Mouse (Mus musculus): Measurements from ENCODE around the gene P4htm. TPM values are rescaled to one million over a fixed set of nuclear protein-coding genes. Genes with fewer than 3 reads are reported as not detected.

The P4htm gene
- polyA plus RNA-seq, 1 experiment: not detected

DNA sequence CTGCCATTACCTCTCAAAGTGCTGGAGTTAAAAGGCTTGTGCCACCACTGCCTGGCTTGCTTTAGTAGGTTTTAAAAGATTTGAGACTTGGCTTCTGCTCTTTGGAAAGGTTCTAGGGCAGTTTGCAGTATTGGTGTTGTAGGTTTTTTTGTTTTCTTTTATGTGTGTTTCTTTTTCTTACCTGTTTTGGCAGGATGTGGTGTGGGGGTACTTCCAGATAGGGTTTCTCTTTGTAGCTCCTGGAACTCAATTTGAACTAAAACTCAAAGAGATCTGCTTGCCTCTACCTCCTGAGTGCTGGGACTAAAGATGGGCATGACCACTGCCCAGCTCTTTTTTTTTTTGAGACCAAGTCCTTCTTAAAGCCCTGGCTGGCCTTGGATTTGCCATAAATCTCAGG, 56.6 kb downstream of the P4htm start:
- TF ChIP-seq CTCF (IDR thresholded peaks at IDR 0.05; ENCODE audit: insufficient read depth, low read depth, low read length) (no peak), POLR2A (IDR thresholded peaks at IDR 0.05; ENCODE audit: insufficient read depth, low read depth, low read length) (no peak)
- no peaks in the 10 kb centered on the region for H3K4me1 ChIP-seq (ENCODE audit: control insufficient read depth, insufficient read depth, low read length)

DNA sequence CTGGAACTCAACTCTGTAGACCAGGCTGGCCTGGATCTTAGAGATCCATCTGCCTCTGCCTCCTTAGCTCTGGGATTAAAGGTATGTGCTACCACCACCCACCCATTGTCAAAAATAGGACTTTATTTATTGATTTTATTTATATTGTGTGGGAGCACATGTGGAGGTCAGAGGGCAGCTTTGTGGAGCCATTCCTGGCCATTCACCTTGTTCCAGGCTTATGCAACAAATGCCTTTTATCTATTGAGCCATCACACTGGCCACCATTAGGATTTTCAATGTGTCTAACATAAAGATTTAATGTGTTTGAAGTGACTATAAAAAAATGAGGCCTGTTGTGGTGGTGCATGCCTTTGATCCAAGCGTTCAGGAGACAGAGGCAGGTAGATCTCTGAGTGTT, 66.0 kb downstream of the P4htm start:
- no peak overlapping the region for H3K4me3 ChIP-seq (ENCODE audit: insufficient read depth, low read depth, low read length)
- H3K27ac ChIP-seq (ENCODE audit: insufficient read depth, low read depth, low read length): no peak overlapping the region
- 89% methylated on average over 1 of the region's 1 CpGs for WGBS
- H3K4me1 ChIP-seq (ENCODE audit: control insufficient read depth, insufficient read depth, low read length): no peaks in the 10 kb centered on the region
- TF ChIP-seq POLR2A (IDR thresholded peaks at IDR 0.05; ENCODE audit: insufficient read depth, low read depth, low read length): no peak
- no peak for TF ChIP-seq CTCF (IDR thresholded peaks at IDR 0.05; ENCODE audit: insufficient read depth, low read depth, low read length)

More for the DNA sequence above, 56.6 kb downstream of the P4htm start:
- no peak overlapping the region for H3K27ac ChIP-seq (ENCODE audit: insufficient read depth, low read depth, low read length)
- no peak overlapping the region for H3K4me3 ChIP-seq (ENCODE audit: insufficient read depth, low read depth, low read length)

DNA sequence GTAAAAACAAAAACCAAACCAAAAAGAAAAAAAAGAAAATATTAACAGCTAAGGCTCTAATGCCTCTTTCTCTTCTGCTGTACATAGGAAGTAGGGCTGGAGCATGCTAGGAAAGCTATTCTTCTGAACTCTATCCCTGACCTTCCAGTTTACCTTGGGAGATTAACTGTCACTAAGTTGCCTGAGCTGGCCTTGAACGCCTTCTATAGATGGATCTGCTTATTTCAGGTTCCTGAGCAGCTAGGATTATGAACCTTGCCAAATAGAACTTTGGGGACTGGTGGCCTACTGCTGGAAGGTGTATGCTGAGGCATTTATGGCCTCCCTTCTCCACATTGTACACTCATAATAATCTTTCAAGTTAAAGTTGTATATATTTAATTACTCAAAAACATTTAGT, 66.5 kb downstream of the P4htm start:
- 94% methylated on average over 1 of the region's 1 CpGs for WGBS
- H3K27ac ChIP-seq (ENCODE audit: insufficient read depth, low read depth, low read length): no peak overlapping the region
- no peak for TF ChIP-seq CTCF (IDR thresholded peaks at IDR 0.05; ENCODE audit: insufficient read depth, low read depth, low read length)
- no peak for TF ChIP-seq POLR2A (IDR thresholded peaks at IDR 0.05; ENCODE audit: insufficient read depth, low read depth, low read length)
- H3K4me1 ChIP-seq (ENCODE audit: control insufficient read depth, insufficient read depth, low read length): no peaks in the 10 kb centered on the region
- H3K4me3 ChIP-seq (ENCODE audit: insufficient read depth, low read depth, low read length): no peak overlapping the region

Other genes with a start within 250 kb of the P4htm start
- gene Usp4, start 249.8 kb downstream of the P4htm start, polyA plus RNA-seq (2012; ENCODE audit: insufficient read depth, insufficient read length, low replicate concordance, missing spikeins): not detected in 2 replicates
- gene 1700102P08Rik, start 204.9 kb downstream of the P4htm start, polyA plus RNA-seq (2012; ENCODE audit: insufficient read depth, insufficient read length, low replicate concordance, missing spikeins): not detected in 2 replicates
- gene Ccdc36, start 169.2 kb downstream of the P4htm start, polyA plus RNA-seq (2012; ENCODE audit: insufficient read depth, insufficient read length, low replicate concordance, missing spikeins): not detected in 2 replicates
- gene BC048562, start 161.2 kb downstream of the P4htm start, polyA plus RNA-seq (2012; ENCODE audit: insufficient read depth, insufficient read length, low replicate concordance, missing spikeins): not detected in 2 replicates
- gene Ccdc71, start 137.1 kb downstream of the P4htm start, polyA plus RNA-seq (2012; ENCODE audit: insufficient read depth, insufficient read length, low replicate concordance, missing spikeins): not detected in 2 replicates
- gene Klhdc8b, start 136.1 kb downstream of the P4htm start, polyA plus RNA-seq (2012; ENCODE audit: insufficient read depth, insufficient read length, low replicate concordance, missing spikeins): not detected in 2 replicates
- gene Lamb2, start 117.9 kb downstream of the P4htm start, polyA plus RNA-seq (2012; ENCODE audit: insufficient read depth, insufficient read length, low replicate concordance, missing spikeins): not detected in 2 replicates
- gene Usp19, start 107.1 kb downstream of the P4htm start, polyA plus RNA-seq (2012; ENCODE audit: insufficient read depth, insufficient read length, low replicate concordance, missing spikeins): 102 and 511 TPM in 2 replicates
- not detected in 2 replicates for gene Qars, start 90.0 kb downstream of the P4htm start, polyA plus RNA-seq (2012; ENCODE audit: insufficient read depth, insufficient read length, low replicate concordance, missing spikeins)
- not detected in 2 replicates for gene Qrich1, start 80.9 kb downstream of the P4htm start, polyA plus RNA-seq (2012; ENCODE audit: insufficient read depth, insufficient read length, low replicate concordance, missing spikeins)
- not detected in 2 replicates for gene Impdh2, start 37.4 kb downstream of the P4htm start, polyA plus RNA-seq (2012; ENCODE audit: insufficient read depth, insufficient read length, low replicate concordance, missing spikeins)
- gene Ndufaf3, start 30.2 kb downstream of the P4htm start, polyA plus RNA-seq (2012; ENCODE audit: insufficient read depth, insufficient read length, low replicate concordance, missing spikeins): not detected in 2 replicates
- not detected in 2 replicates for gene Dalrd3, start 27.8 kb downstream of the P4htm start, polyA plus RNA-seq (2012; ENCODE audit: insufficient read depth, insufficient read length, low replicate concordance, missing spikeins)
- gene Wdr6, start 18.9 kb downstream of the P4htm start, polyA plus RNA-seq (2012; ENCODE audit: insufficient read depth, insufficient read length, low replicate concordance, missing spikeins): 73.0 TPM in 1 of 2 replicates, not detected in the other
- not detected in 2 replicates for gene Arih2, start 51.7 kb upstream of the P4htm start, polyA plus RNA-seq (2012; ENCODE audit: insufficient read depth, insufficient read length, low replicate concordance, missing spikeins)
- gene Slc25a20, start 64.4 kb upstream of the P4htm start, polyA plus RNA-seq (2012; ENCODE audit: insufficient read depth, insufficient read length, low replicate concordance, missing spikeins): not detected in 2 replicates
- not detected in 2 replicates for gene Prkar2a, start 91.6 kb upstream of the P4htm start, polyA plus RNA-seq (2012; ENCODE audit: insufficient read depth, insufficient read length, low replicate concordance, missing spikeins)
- not detected in 2 replicates for gene Ip6k2, start 186.1 kb upstream of the P4htm start, polyA plus RNA-seq (2012; ENCODE audit: insufficient read depth, insufficient read length, low replicate concordance, missing spikeins)
- gene Nckipsd, start 210.7 kb upstream of the P4htm start, polyA plus RNA-seq (2012; ENCODE audit: insufficient read depth, insufficient read length, low replicate concordance, missing spikeins): not detected in 2 replicates
- not detected in 2 replicates for gene Celsr3, start 228.7 kb upstream of the P4htm start, polyA plus RNA-seq (2012; ENCODE audit: insufficient read depth, insufficient read length, low replicate concordance, missing spikeins)

Data from olfactory bulb, adult 2 months (tissue).